Mouse (Mus musculus) kidney, adult 2 months (tissue): ENCODE measurements around the gene Whamm.

ENCODE experiments used
- CTCF ChIP-seq: fragments of 200-500 bp; conservative IDR thresholded peaks from 2 replicates; pipeline ENCODE4 v1.5.1; 2011; ENCODE audit warnings: low read depth, mild to moderate bottlenecking, control low read depth, low read length, moderate library complexity, mixed read lengths; ENCODE audit not compliant: insufficient read depth, insufficient read length
- POLR2A ChIP-seq: fragments of 200-500 bp; IDR thresholded peaks from one replicate; pipeline ENCODE4 v1.6.1; 2011; ENCODE audit warnings: low read depth, low read length, control low read depth

DNA sequence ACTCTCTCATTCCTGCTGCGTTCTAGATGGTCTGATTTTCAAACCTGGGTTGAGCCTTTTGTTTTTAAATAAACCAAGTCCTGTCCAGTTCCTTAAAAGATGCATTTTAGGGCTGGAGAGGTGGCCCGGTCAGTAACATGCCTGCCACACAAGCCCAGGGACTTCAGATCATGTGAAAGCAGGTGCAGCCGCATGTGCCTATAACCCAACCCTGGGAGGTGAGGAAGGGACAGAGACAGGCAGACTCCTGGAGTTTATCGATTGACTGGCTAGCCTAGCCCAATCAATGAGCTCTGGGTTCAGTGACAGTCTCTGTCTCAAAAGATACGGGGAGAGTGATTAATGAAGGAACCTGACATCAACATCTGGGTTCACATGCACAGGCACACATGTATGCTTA is 9.9 kb upstream of the Whamm start:
- no peak for TF ChIP-seq POLR2A
- no peak for TF ChIP-seq CTCF
